Mouse (Mus musculus): ENCODE results near the gene Adgra1.

Gene Adgra1

DNA sequence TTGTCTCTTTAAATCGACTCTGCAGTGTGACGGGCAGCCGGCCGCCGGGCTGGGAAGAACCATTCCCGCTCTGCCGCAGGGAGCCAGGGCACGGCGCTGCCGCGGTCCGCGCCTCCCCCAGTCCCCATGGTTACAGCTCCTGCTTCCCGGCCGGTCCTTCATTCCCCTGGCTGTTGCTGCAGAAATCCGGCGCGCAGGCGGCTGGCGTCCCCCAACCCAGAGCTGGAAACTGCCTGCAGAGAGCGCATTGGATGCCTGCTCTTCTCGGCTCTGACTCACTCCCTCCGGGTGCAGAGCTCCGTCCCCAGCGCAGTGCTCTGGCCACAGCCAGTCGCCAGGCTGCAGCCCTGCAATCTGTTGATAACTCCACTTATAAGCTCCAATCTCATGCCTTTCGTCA is at the start of gene Adgra1:
Adgra1 (plus strand) TSS at position 139 of the 400 bp plus-strand sequence.
- DNase-seq, result peak; percentile 69

DNA sequence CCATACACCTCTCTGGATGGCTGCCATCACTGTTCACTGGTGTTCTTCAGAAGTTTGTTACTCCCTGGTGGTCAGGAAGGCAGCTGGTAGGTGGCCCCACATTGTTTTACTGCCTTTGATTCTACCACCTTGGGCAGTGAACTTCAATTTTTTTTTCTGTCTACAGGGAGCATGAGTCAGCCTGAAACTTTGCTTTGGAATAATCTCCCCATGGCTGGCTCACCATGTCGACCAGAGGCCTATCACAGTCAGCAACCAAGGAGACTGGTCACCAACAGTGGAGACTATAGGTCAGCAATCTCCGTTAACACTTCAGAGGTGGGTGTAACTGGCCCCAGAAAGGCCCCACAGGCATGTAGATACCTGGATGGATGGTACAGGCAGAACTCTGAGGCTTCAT is 46.6 kb upstream of the Adgra1 start:
- DNase-seq, result no peak

DNA sequence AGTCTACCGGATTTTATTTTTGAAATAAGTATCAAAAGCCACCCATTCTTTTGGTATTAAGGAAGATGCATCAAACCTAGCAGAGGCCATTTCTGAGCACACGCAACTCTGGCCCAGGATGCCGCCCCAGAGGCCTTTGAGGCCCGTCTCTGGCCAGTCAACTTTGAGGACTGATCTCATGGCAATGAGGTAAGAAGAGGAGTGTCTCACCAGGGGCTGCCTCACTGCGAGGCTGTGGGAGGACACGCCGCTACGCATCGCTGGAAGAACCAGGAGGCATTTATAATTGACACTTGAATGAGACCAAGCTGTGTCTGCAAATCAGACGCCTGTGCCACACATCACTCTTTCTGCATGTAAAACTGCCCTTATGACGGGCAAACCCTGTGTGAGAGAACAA is 45.0 kb upstream of the Adgra1 start:
- DNase-seq, result no peak

DNA sequence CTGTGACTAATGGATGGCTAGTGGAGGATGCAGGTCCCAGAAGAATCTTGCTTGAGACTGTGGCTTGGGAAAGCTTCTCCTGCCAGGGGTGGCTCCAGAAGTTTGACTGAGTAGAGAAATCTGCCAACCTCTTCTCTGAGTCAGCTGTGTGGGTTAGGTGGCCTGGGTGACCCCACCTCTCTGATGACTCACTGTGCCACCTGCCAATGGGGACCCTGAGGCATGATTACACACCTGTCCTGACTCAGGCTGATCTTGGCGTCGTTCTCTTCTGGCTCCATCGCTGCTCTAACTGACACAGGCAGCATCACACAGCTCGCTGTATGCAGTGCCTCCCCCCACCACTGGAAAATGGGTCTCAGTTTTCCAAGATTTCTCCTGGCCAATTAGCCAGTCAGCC is 44.3 kb upstream of the Adgra1 start:
- no peak for DNase-seq

DNA sequence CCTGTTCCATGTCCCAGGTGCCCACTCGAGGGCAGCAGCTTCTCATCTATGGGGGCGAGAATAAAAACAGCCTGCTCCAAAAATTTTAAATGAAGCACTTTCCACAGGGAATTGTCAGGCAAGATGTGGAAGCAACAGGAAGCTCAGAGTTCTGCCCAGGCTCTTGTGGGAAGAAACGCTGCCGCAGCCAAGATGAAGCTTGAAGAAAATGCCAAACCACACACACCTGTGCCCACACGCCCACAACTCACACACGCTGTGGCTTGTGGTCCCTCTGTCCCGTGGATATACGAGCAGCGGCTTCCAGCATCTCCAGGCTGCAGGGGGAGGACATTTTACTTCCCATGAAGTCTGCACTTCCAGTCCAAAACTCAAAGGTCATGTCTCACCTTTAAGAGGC is 42.4 kb upstream of the Adgra1 start:
- no peak for DNase-seq

DNA sequence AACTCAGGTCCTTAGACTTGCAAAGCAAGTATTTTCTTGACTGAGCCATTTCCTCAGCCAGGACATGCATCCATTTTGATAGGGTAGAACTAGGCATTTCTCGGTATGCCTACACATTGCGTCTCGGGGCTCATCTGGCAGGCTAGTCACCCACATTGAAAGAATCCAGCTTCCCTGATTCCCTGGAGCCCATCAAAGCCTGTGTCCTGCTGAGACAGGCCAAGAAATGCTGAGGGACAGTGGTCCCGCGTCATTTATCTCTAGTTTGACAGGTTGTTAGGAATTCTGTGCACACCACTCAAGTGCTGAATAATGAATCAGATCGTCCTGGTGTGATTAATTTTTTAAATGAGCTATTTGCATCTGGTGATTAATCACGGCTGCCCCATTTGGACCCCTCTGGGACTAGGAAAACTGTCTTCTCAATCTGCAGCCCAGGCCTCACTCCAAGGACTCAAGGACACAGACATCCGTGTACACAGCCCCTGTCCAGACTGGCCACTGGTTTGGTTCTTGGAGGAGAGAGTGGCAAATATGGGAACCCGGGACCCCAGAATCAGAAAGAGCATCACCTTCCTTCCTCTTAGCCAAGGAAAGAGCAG is 38.9 kb upstream of the Adgra1 start:
- no peak for DNase-seq

DNA sequence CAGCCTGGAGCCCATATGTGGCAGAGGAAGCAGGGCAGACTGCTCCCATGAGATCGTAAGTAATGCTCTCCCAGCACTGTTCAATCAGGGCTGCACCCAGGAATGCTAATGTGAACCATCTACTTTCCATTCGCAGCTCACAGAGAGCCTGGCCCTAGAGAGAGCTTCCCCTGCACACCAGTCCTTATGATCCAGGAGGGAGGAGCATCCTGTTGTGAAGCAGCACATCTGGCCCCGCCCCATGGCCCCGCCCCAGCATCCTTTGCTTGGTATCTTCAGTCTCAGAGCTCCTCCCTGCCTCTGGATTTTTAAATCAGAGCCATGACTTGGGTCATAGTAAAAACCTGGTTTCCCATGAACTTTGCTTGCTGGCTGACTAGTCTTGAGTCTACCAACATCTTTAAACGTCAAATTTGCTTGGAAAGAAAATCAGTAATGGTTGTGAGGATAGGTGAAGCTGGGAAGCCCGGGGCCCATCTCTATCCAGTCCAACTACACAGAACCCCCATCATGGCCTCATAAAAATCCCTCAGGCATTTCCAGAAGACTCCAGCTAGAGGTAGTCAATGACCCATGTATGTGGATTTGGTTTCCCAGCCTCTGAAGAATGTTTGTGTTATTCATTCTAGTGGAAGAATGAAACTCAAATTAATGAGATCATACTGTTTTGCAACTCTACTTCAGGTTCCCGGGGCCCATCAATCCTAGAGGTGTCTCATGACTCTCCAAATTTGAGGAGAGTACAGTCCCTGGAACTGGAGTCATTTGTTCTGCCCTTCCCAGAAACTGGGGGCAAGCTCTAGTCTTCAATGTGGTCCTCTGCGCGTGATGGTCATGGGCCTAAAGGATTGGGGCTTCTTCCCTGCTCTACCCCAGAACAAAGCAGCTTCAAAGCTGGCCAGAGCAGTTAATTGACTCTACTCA is 36.5 kb upstream of the Adgra1 start:
- DNase-seq, result no peak

DNA sequence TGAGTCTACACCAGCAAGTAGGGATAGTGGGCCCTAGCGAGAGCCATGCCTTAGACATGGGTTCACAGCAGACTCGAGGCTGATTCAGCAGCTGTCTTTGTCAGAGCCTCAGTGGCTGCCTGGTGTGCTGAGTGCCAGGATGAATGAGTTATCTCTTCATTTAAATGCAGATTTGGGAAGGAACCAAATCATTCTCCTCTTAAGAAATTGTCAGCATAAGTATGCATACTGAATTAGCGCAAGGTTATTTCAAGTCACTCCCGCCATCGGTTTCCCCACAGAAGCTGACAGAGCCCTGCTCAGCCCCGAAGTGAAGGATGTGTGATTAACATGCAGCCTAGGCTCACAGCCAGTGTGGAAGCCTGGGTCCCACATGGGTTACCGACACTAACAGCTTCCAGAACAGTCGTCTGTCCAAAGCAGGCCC is 27.8 kb upstream of the Adgra1 start:
- no peak for DNase-seq

DNA sequence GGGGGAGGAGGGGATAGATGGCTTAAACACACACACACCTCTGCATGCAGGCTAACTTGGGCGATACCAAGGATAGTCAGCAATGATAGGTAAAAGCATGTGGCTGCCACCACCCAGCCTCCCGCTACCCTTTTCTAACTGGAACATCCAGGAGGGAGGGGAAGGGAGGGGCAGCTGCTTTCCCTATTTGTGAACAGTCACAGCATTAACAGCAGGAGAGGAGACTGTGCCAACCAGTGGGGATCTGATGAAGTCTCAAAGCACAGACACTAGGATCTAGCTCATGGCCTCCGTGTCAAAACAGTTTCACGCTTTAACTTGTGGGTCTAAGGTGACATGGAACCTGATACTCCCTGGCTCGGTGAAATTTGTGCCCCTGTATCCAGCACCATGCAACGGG is 23.9 kb upstream of the Adgra1 start:
- no peak for DNase-seq

DNA sequence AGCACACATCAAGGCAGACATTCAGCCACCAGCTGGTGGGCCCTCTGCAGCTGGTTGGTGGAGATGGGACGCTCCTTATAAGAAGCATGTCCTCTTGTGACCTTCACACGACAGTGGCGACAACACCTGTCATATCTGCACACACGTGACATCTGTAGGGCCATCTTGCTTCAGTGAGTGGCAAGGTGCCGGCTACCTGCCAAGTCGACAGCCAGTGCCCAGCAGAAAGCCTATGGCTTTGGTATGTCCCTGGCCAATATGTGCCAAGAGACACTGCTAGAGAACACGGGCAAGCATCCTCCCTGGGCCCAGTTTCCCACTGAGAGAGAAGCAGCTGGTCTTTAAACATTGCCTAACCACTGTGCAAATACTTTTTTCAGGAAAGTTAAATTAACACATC is 22.3 kb upstream of the Adgra1 start:
- DNase-seq, result no peak

DNA sequence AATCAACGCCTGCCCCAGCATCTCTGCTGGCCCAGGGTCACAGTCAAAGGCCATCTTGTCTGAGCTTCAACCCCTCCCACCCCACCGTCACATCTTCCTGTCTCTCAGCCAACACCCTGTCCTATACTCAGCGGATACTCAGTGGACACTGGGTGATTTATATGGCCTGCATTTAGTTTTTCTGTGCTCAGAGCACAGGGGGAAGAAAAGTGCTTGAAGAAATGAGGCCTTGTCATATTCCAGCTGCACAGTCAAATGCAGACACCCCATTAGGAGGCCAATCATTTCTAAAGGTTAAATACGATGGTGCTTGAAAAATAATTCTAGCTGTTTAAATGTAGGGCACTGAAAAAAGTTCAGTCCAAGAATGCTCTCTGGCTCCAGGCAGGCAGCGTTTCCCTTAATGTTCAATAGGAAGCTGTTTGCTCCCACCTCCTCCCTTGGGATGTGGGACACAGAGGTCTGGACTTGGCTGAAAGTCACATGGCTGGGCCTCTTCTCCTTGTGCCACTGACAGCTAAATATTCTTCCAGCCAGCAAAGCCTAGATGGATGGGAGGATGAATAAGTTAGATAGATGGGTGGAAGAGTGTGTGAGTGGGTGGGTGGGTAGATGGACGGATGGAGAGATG is 20.3 kb upstream of the Adgra1 start:
- no peak for DNase-seq

DNA sequence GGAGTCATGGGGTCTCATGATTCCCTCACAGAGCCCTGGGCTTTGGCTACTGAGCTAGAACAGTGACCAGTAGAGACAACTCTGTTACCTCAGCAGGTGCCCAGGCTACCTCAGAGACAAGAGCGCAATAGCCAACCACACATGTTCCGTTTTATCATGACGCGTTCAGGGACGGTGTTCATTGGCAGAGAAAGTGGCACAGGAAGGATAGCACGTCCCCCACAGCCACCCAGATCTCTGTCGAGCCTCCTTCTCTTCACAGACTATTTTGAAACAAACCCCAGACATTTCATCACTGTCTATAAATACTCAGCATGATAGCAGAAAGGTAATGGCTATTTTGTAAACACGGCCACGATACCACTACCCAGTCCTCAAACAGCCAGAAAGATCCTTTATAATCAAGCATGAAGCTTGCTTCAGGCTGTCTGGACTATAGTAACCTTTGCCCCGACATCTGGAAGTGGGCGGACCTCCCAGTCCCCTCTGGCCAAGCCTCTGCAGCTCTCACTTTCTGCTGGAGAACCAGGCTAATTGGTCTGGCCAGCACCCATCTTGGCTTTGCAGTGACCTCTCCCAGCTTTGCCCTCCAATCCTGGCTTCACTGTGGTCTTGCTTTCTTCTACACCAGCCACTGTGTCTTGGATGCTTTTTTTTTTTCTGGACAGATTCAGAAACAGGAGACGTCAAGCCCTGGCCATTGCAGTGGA is 11.5 kb upstream of the Adgra1 start:
- no peak for DNase-seq

DNA sequence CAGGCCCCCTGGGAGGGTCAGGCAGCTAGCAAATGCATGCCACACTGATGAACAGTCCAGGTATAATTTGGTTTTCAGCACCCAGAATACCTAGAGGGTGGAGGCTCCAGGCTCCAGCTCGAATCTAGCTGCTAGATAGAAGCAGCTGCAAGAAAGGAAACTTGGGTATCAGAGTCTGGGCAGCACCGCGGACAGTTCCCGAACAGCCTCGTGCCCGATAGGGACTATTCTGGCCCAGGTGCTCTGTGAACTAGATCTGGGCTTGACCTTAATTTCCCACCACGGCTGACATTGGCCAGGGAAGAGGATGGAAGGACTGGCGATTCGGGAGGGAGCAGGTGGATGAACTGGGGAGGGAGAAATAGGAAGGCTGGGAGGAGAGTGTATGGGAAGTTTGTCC is 6.3 kb upstream of the Adgra1 start:
- no peak for DNase-seq

DNA sequence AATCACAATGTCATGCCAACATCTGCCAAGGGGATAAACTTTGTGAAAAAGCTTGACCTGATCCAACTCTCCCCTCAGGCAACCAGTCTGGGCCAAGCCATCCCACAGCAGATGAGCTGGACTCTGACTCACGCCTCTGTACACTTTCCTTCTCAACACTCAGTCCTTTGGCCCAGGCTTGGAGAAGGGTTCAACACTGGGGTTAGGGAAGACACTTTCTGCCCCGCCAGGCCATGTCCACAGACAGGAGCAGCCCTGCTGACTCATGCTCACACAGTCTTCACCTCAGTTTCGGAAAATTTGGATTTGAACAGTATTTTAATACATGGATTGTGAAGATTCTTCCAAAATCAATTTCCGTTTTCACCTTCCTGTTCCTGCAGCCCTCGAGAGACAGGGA is 442 bp upstream of the Adgra1 start:
- peak; percentile 12 for DNase-seq

DNA sequence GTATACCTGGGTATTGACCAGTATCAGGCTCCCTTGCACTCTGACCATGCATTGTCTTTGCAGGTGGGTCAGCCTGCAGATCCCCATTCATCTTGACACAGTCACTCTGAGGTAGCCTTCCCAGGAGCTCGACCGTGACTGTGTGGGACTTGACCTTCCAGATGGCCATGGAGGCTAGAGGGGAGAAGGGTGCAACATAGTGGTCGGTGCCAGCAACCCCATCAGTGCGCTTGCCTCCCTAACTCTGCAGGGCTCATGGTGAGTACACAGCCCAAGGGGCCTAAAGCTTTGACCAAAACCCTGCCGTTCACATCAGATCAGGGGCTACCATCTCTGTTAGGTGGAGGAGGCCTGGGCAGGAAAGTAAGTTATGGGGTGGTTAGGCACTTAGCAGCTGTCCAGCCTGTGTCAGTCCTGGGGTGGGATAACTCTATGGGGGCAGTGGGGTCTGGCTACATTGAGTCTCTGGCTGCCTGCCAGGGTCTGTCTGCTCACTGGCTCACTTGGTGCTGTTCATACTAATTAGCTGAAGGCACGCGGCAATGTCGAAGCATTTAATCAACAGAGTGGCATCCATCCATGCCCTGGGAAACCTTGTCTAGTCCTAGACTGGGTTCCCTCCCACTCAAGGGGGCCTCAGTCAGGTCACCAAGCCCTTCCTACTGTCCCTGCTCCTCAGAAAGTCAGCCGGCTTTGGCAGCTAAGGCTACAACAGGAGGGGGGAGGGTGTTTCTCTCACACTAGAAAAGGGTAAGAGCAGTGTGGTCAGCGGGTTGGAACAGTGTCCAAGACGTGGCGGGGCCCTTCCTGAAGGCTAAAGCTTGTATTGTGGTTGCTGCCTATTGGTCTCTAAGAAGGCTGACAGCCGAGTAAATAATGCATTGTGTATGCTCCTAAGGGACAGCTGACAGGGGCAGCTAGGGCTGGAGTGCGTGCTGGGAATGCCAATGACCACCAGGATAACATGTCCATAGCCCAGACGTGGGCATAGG is 1.5 kb downstream of the Adgra1 start:
- DNase-seq, result peak; percentile 10

DNA sequence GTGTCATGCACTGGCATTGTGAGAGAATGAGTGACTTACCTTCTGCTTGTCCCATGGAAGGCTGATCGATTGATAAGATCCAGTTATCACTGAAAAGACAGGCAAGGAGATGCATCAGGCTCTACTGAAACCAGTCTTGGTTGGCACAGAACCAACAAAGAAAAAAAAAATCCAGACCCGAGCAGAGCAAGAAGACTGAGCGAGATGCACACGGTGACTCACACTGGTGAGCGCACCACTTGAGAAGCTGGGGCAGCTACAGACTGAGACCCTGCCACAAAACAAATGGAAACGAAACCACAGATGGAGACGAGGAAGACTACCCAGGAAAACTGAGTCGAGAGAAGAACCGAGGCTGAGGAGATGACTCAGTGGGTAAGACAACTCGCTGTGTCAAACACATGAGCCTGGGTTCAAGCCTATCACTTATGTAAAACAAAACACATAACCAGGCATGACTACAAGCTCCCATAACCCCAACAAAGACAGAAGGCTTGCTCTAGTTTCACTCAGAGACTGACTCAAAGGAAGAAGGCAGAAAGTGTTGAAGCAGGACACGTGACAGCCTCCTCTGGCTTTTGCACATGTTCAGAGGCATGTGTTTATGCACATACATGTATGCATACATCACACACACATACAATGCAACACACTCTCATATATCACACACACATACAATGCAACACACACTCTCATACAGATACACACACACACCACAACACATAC is 6.6 kb downstream of the Adgra1 start:
- DNase-seq, result no peak

DNA sequence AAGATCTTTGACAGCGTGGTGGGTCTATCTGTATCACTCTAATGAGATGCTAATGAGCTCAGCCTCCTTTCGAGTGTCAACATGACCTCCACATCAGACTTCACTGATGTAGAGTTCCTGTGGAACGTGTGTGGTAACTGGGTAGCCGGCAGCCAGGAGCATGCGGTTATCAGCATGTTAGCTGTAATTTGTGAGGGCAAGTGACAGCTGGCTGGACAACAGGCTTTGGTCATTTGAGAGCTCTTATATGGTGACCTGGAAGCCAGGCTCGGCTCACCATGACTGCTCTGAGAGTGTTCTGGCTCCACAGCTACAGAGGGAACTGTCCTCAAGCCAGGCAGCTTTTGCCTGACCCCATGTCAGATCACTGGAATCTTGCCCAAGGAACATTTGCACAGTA is 8.4 kb downstream of the Adgra1 start:
- no peak for DNase-seq

DNA sequence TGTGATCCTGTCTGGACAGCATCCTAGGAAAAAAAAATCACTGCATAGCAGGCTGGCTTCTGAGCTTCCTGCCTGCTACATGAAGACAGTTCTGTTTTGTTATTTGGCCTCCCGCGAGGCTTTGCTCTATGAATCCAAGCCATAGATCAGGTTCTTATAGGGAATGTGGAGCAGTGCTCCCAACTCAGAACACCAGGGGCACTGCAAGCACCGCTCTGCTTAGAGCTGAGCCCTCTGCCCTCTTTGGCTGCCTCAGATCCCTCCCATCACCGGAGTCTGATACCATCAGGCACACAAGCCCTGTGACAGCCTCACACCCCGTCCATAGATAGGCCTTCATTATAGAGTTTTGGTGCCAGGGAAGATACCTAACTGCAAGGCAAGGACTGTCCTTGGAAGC is 9.2 kb downstream of the Adgra1 start:
- DNase-seq, result no peak

DNA sequence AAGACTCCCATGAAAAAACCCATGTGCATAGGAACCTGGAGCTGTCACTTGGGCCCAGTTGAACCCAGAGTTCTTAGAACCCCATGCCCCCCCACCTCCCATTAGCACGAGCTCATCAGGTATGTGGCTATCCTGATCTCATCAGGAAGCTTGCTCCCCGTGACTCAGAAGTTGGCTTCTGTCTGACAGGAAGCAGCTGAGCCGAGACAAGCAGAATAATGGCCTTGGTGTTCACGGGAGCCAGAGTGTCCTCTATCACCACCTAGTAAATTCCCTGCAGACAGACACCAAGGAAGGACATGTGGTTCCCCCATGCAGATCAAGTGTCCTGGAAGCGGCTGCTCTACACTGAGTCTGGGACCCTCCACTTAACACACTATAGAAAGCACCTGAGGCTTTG is 9.8 kb downstream of the Adgra1 start:
- no peak for DNase-seq

DNA sequence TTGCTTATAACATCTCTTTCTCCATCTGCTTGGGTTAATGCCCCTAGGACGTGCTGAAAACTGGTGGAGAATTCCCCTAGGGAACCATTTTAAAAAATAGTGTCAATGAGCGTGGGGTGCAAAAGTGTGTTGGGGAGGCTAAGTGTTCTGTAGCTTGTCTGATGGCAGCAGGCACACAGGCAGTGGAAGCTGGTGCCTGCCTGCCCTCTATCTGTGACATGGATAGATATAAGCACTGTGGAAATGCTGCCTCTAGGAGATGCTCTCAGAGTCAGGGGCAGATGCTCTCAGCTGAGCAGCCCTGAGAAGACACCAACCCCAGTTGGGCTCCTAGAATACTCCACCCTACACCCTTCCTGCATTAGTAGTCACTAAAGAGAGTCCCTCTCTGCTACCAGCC is 11.1 kb downstream of the Adgra1 start:
- no peak for DNase-seq

DNA sequence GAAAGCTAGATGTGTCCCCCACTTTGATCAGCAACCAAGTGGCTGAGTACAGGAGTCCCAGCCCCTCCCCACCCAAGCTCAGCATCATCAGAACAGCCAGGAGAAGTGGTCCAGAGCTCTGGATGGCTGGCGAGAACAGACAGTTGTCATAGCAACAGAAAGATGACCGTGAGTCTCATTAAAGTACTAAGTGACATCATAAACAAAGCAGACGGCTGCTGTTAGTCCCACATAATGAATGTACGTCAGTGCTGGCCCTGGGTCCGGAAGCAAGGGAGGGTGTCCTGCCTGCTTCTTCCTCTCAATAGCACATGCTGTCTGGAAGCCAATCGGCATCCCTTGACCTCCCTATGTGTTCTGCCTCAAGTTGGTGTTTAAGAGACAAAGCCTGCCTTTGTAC is 16.2 kb downstream of the Adgra1 start:
- no peak for DNase-seq

Data from cerebellum, adult 11 months (tissue).